Mouse (Mus musculus) urinary bladder, postnatal 14 days (tissue): ENCODE results near the gene Chmp6.

Experiments used
- DNase-seq: peaks from one replicate; pipeline ENCODE4 v3.0.0; 2021; ENCODE audit warnings: low spot score

Chmp6 gene

GRCm38 (mm10) chr11:119960671-119961070 lies 47.4 kb downstream of the Chmp6 start:
- DNase-seq = no peak

- no peak for DNase-seq
Measured at GRCm38 (mm10) chr11:119961511-119961910, 48.3 kb downstream of the Chmp6 start.

GRCm38 (mm10) chr11:119965053-119965452 lies 51.8 kb downstream of the Chmp6 start:
- DNase-seq = no peak

- no peak for DNase-seq
Measured at GRCm38 (mm10) chr11:119966294-119966693, 53.1 kb downstream of the Chmp6 start.

- DNase-seq = no peak
Measured at GRCm38 (mm10) chr11:119967401-119967800, 54.2 kb downstream of the Chmp6 start.

GRCm38 (mm10) chr11:119967892-119968291 lies 54.7 kb downstream of the Chmp6 start:
- DNase-seq = no peak
